Mouse (Mus musculus) neutrophil, adult 59 days (primary cell): Measurements from ENCODE around the gene Sell. TPM values are rescaled to one million over a fixed set of nuclear protein-coding genes. Genes with fewer than 3 reads are reported as not detected.

Source experiments
- total RNA-seq, 2 experiments: library from RNA; stranded (reverse); gene quantifications; 1 replicate in 1 of 2; 2 replicates in 1 of 2; pipeline ENCODE4 v1.2.4; 2023

Gene Sell
- total RNA-seq = 100 to 1,000 TPM; 507 to 564 TPM

GRCm38 (mm10) chr1:164061925-164062324 is at the start of gene Sell:
Gene Sell, plus strand, starts transcription at chr1:164061982.

GRCm38 (mm10) chr1:164047934-164048333 is 13.8 kb upstream of the Sell start, which contains the start of gene Sele:
Gene Sele, plus strand, starts transcription at chr1:164048234.

GRCm38 (mm10) chr1:164114947-164115493 is 53.2 kb downstream of the Sell start, which contains the start of gene Selp:
Gene Selp, plus strand, starts transcription at chr1:164115264.

Other genes starting within 250 kb of the Sell start
- gene Scyl3, start 132.9 kb upstream of the Sell start, total RNA-seq = 10 to 100 TPM; 23.3 to 23.5 TPM
- 10 to 100 TPM in 1 of 2 experiments, 1 to 10 TPM in 1; 7.1 to 10.1 TPM for gene BC055324, start 67.2 kb upstream of the Sell start, total RNA-seq
- gene Mettl18, start 67.1 kb upstream of the Sell start, total RNA-seq = 1 to 10 TPM; 1.9 to 3.6 TPM
- gene Sele, start 13.7 kb upstream of the Sell start, total RNA-seq = under 1 TPM; 0.31 to 0.37 TPM
- 10 to 100 TPM; 13.9 to 15.7 TPM for gene Selp, start 53.3 kb downstream of the Sell start, total RNA-seq
- gene F5, start 89.9 kb downstream of the Sell start, total RNA-seq = 10 to 100 TPM; 67.0 to 72.8 TPM
- 1 to 10 TPM; 3.9 to 5.4 TPM for gene Slc19a2, start 187.1 kb downstream of the Sell start, total RNA-seq
- gene Ccdc181, start 213.6 kb downstream of the Sell start, total RNA-seq = 1 to 10 TPM; 3.4 to 4.0 TPM
- 1 to 10 TPM; 3.9 to 5.4 TPM for gene Nme7, start 242.1 kb downstream of the Sell start, total RNA-seq
- 10 to 100 TPM; 14.3 to 14.7 TPM for gene Blzf1, start 245.5 kb downstream of the Sell start, total RNA-seq